Comparison of ENCODE assay signal across 20 mouse cellular contexts in the genomic region with DNA sequence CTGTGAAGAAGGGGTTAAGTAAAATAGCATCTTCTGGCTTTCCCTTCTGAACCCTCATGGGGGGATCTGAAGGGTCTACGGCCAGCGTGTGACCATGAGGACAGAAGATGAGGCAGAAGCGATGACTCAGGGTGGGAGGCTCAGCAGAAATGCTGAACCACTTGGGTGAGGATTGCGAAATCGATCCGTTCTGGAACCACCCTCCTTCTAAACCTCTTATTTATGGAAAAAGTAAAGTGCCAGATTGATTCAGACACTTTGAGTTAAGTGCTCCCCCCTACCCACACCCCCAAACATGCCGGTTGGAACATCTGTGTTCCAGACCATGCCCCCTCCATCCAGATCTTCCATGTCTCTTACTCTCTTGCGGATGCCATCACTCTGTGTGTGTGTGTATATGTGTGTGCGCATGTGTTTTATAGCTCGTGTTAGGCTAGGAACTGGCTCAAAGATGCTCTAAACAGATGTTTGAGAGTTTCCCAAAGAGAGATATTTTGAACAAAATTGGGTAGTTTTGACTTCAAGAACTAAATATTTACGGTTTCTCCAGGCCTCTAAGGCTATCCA.
DNase-seq lines count a peak whose midpoint lies in the region; ATAC-seq and TF ChIP-seq lines count a peak whose summit lies in the region.
"Had no signal": no experiment of that assay in that cellular context is flagged by ENCODE, and none has a peak within 500 bp of the region (broad histone marks: within the 10 kb centered on the region; RNA-seq: fewer than 3 reads in every experiment).

No protein-coding gene starts in this region.

- no peaks in the 10 kb centered on the region for H3K36me3 ChIP-seq in limb, embryonic 15.5 days
- no peaks in the 10 kb centered on the region for H3K36me3 ChIP-seq in hindbrain, postnatal 0 days (ENCODE audit: insufficient read depth, low read length)
- H3K36me3 ChIP-seq: heart, embryonic 13.5 days; hindbrain, embryonic 15.5 days had no signal

- no peaks in the 10 kb centered on the region for H3K27me3 ChIP-seq in limb, embryonic 15.5 days
- H3K27me3 ChIP-seq in hindbrain, postnatal 0 days (ENCODE audit: insufficient read depth, low read length): no peaks in the 10 kb centered on the region
- H3K27me3 ChIP-seq: forebrain, embryonic 13.5 days; heart, embryonic 13.5 days; hindbrain, embryonic 15.5 days had no signal

- no peak overlapping the region for H3K27ac ChIP-seq in gastrocnemius, adult 2 months
- peak overlapping the region; percentile 12; the same call in 1 of the 2 replicates for H3K27ac ChIP-seq in limb, embryonic 15.5 days
- H3K27ac ChIP-seq in hindbrain, postnatal 0 days: no peak overlapping the region
- H3K27ac ChIP-seq: forebrain, embryonic 13.5 days; heart, embryonic 13.5 days; hindbrain, embryonic 15.5 days had no signal

- no peak for ATAC-seq in limb, embryonic 15.5 days (ENCODE audit: insufficient number of reproducible peaks, low FRiP score, low TSS enrichment, low read depth)
- no peak for ATAC-seq in hindbrain, postnatal 0 days
- ATAC-seq: forebrain, embryonic 13.5 days; forebrain, postnatal 0 days; inflammation-experienced regulatory T-cells, adult 6 months had no signal

- TF ChIP-seq CTCF in gastrocnemius, adult 2 months (IDR thresholded peaks at IDR 0.05): no peak
- TF ChIP-seq CTCF in hindbrain, postnatal 0 days (IDR thresholded peaks at IDR 0.05; ENCODE audit: low read depth): no peak

- intact Hi-C loops in gastrocnemius, adult 2 months (cut with DNase I): no loop called here
- intact Hi-C loops in gastrocnemius, postnatal 36 days (cut with DNase I): no loop called here

- no peak overlapping the region for H3K4me2 ChIP-seq in limb, embryonic 15.5 days
- no peak overlapping the region for H3K4me2 ChIP-seq in hindbrain, postnatal 0 days (ENCODE audit: low read depth, low read length)
- H3K4me2 ChIP-seq: forebrain, embryonic 13.5 days; heart, embryonic 13.5 days; hindbrain, embryonic 15.5 days had no signal

- no peak overlapping the region for H3K4me3 ChIP-seq in gastrocnemius, adult 2 months
- no peak overlapping the region for H3K4me3 ChIP-seq in limb, embryonic 15.5 days
- no peak overlapping the region for H3K4me3 ChIP-seq in hindbrain, postnatal 0 days (ENCODE audit: low read length)
- H3K4me3 ChIP-seq: forebrain, embryonic 13.5 days; heart, embryonic 13.5 days; hindbrain, embryonic 15.5 days had no signal

- peak; percentile 28 for DNase-seq in gastrocnemius, adult 2 months
- no peak for DNase-seq in gastrocnemius, postnatal 36 days
- peak; percentile 11 for DNase-seq in urinary bladder, postnatal 14 days (ENCODE audit: low spot score)
- no peak for DNase-seq in urinary bladder, postnatal 25 days (ENCODE audit: low spot score)
- no peak for DNase-seq in hindbrain, postnatal 0 days (ENCODE audit: low spot score)
- DNase-seq in adrenal gland, postnatal 14 days: no peak
- DNase-seq in spleen, postnatal 36 days (ENCODE audit: low spot score in 2 of 2): no peak
- DNase-seq: adrenal gland, postnatal 10 days; cerebellum, adult 11-12 months; cerebellum, adult 9-10 months; cerebellum, postnatal 25 days; forebrain, postnatal 0 days; gastrocnemius, postnatal 25 days; heart, adult 11 months; heart, postnatal 36 days had no signal

- no peaks in the 10 kb centered on the region for H3K9me3 ChIP-seq in limb, embryonic 15.5 days
- no peaks in the 10 kb centered on the region for H3K9me3 ChIP-seq in hindbrain, postnatal 0 days (ENCODE audit: low read length)
- H3K9me3 ChIP-seq: forebrain, embryonic 13.5 days; heart, embryonic 13.5 days; hindbrain, embryonic 15.5 days had no signal

- peaks cover 14% of the 10 kb centered on the region for H3K4me1 ChIP-seq in limb, embryonic 15.5 days
- no peaks in the 10 kb centered on the region for H3K4me1 ChIP-seq in hindbrain, postnatal 0 days (ENCODE audit: insufficient read depth, low read length)
- H3K4me1 ChIP-seq: forebrain, embryonic 13.5 days; heart, embryonic 13.5 days; hindbrain, embryonic 15.5 days had no signal

- 72% methylated on average over 11 of the region's 11 CpGs for WGBS in limb, embryonic 15.5 days
- WGBS in hindbrain, postnatal 0 days: 90% methylated on average over 11 of the region's 11 CpGs

- H3K9ac ChIP-seq in limb, embryonic 15.5 days: no peak overlapping the region
- H3K9ac ChIP-seq in hindbrain, postnatal 0 days (replicated peaks; ENCODE audit: low read length): no peak overlapping the region
- H3K9ac ChIP-seq: forebrain, embryonic 13.5 days; forebrain, postnatal 0 days; heart, embryonic 13.5 days; hindbrain, embryonic 15.5 days had no signal

Comparison
In these comparisons a context has a peak if more than half of its experiments do, and no peak if none do; other contexts are left out.
1. DNase-seq: peak in gastrocnemius, adult 2 months (single experiment) and urinary bladder, postnatal 14 days (single experiment); none in gastrocnemius, postnatal 36 days (0 of 2), urinary bladder, postnatal 25 days (single experiment), hindbrain, postnatal 0 days (single experiment), adrenal gland, postnatal 14 days (single experiment) and spleen, postnatal 36 days (0 of 2).